Mouse (Mus musculus) heart, postnatal 14 days (tissue): ENCODE results near the gene Slc23a4. TPM values are rescaled to one million over a fixed set of nuclear protein-coding genes. Genes with fewer than 3 reads are reported as not detected.
A peak's percentile ranks its signal among the peaks of the same experiment; 100 is the strongest.

ENCODE experiments used
- DNase-seq, 2 experiments: peaks; one replicate each; pipeline ENCODE4 v3.0.0; 2021 to 2022
- intact Hi-C: fragments of 180-260 bp; cut with DNase I; formaldehyde crosslinking; loops from one replicate; pipeline ENCODE4 v1.15.1; 2025
- total RNA-seq, 2 experiments: library from RNA; stranded (reverse); gene quantifications; 2 replicates each; pipeline ENCODE4 v1.2.3; 2021

The Slc23a4 gene
- total RNA-seq, 2 experiments from 2014 or later: 0.61 to 0.69 TPM

DNA sequence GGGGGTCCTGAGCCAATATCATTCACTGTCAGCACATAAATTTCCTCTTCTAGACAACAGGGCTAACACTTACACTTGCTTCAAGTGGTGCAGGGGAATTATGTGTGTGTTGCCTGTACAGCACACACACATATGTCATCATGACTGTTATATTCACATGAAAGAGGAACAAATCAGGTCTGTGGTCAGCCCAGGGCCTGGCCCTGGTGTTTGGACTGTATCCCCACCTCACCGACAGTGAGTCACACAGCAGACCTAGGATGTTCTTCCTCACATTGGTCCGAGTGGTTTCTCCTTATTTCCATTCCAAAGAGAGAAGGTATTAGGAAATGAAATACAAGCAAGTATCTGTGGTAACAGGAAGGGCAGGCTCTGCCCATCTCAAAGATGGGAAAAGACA is 23.7 kb downstream of the Slc23a4 start:
- intact Hi-C loops: no loop called here
- no peak for DNase-seq

DNA sequence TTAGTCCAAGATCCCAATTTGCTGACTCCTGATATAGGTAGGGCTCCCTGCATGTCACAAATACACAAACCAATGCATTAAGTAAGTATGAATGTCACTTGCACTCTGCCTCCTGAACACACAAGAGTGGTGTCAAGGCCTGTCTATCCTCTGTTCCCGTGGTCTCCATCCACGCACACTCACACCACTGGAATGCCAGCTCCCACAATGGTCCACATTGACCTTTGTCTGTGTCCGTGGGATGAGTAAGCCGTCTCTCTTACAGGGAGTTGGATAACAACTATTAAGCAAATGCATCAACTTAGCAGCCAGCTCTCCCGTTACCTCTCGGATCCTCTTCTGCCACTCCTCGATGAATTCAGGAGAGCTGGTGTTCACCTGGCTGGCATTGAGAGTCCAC is 29.1 kb downstream of the Slc23a4 start:
- intact Hi-C loops: no loop called here
- DNase-seq: no peak

DNA sequence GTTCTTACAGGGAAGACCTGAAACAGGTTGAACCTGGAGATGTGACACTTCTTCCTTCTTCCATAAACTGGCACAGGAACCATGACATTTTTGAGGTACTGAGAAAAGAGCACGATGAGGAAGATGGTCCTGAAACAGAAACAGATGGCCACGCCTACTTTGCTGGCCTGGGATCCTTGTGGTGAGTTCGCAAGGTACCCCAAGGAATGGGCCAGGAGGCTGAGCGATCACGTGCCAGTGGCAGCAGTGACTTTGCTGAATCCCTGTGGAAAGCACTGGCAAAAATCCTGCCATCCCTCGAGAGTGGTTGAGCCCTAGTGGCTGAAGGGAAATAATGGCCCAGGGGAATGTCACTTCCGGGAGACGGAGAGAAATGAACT is 32.4 kb downstream of the Slc23a4 start:
- no peak for DNase-seq
- intact Hi-C loops: no loop called here

DNA sequence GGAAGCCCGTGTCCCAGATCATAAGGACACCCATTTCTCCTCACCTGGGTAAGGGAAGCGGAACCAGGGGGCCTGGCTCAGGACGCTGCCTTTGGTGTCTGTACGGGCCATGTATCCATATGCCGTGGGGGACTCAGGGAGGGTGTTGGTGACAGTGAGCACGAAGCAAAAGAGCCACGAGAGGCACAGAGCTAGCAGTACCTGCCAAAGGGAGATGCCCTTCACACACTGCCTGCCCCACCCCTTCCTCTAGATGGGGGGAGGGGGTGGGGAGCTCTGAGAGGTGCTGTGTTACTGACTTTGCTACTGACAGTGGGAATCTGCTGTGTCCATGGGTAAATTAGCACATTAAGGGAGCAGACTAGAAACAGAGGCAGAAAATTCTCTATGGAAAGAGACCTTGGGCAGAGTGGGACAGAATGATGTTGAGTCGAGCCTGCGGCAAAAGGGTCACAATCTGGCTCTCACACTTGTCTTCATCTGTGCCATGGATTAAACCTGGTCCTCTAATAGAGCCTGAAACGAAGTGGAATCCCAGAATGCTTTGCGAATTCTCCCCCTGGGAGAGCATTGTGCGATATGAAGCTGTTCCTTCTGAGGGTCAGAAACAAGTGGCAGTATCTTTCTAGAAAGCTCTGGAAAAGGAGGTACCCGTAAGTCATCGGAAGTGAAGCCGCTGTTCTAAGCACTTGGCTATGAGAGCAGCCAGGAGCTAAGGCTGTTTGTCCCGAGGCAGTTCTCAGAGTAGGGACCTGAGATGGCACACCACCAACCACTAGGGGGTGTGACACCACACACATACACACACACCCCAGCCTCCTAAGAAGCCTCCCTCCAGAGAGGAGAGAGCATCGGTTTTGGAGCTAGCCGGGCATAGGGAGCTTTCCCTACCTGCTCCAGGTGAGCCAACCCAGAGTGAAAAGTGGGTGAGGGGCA is 33.0 kb downstream of the Slc23a4 start:
- intact Hi-C loops: no loop called here
- DNase-seq: peak in 1 of 2 experiments; percentile 12

DNA sequence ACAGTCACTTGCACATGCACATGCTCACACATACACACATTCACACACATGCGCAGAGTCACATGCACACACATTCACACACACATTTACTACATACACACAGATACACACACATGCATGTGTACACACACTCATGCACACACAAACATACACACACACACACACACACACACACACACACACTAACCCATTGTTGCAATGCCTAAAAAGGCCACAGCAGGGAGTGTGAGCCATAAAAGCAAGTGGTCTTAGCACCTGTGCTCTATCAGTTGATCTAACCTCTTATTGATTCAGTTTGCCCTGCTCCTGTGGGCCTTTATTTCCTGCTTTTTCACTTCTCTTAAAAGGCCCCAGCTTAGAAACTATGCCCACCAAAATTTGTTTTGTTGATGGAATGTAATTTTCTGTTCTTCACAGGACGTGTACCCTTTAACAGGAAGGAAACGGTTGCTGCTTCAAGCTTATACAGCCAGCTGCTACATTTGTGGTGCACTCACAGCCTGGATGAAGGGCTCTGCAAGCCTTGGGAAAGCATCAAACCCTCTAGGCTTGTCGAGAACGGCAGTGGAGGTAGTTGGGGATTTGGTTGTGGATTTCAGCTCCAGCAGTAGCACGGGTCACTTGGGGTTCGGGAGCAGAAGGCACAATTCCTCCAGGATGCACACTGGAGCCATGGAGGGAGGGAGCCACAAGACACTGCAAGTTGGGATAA is 36.1 kb downstream of the Slc23a4 start:
- no peak for DNase-seq
- intact Hi-C loops: no loop called here

DNA sequence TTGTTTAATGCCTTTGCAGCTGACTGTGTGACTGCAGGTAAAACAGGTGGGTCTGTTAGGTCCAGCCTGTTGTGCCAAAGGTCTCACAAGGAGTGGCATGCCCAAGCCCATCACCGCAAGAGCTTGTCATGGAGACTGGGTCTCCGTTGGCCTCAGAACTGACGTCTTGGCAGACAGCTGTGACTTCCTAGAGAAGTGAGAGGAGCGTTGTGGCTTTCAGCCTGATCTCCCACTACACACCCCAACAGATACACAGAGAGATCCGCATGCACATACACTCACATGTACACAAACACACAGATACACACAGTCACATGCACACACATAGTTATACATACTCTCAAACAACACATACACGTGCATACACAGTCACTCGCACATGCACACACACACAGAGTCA is 36.7 kb downstream of the Slc23a4 start:
- no peak for DNase-seq
- intact Hi-C loops: no loop called here

DNA sequence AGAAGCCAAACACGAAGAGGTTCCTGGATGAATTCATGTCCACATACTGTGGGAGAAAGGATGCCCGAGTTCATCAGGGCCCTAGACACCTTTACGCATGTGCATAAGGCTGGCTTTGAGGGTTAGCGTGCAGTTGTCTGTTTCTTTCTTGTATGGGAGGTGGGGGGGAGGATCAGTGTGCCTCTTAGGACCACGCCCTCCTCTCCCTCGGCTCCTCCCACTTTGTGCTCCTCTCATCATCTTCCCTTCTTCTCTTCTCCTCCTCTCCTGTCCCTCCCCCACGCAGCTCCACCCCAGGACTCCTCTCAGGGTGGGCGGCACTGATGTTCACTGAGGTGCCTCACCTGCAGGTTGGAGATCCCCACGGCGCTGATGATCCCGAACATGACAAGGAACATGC is 39.7 kb downstream of the Slc23a4 start:
- intact Hi-C loops: no loop called here
- no peak for DNase-seq

DNA sequence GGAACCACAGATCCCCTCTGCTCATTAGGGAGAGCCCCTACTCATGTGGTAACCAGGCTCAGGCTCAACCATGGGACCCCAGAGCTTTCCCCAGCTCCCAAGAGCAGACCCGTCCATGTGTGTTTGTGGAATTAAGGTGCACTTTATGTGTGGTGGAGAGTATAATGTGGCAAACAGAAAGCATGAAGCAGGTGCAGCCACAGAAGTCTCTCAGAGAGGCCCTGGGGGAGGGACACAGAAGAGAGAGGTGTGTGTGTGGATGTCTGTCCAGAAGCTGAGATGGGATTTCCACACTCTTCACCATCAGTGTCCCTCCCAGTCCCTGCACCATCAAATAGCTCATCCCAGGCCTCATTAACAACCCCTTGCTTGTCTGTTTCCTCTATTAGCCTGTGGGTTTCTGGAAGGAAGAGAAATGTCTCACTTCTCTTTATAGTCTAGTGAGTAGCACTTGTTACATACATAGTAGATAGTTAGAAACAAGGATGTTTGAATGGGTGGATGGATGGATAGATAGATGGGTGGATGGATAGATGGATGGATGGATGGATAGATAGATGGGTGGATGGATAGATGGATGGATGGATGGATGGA is 41.6 kb downstream of the Slc23a4 start:
- no peak for DNase-seq
- intact Hi-C loops: no loop called here

DNA sequence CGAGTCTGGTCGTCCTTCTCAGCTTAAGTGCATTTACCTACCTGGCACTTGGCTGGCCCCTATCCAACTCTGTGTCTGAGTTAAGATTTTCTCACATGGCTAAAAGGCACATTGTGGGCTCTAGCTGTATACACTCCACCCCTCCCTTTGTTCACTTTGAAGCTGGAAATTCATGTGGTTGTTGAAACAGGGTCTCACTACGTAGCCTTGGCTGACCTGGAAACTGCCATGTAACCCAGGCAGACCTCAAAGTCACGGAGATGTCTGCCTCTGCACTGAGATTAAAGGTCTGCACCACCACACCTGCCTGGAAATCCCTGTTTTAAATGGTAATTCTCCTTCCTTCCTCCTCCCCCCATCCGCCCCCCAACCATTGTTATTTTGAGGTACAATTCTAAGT is 44.7 kb downstream of the Slc23a4 start:
- intact Hi-C loops: no loop called here
- DNase-seq: no peak

DNA sequence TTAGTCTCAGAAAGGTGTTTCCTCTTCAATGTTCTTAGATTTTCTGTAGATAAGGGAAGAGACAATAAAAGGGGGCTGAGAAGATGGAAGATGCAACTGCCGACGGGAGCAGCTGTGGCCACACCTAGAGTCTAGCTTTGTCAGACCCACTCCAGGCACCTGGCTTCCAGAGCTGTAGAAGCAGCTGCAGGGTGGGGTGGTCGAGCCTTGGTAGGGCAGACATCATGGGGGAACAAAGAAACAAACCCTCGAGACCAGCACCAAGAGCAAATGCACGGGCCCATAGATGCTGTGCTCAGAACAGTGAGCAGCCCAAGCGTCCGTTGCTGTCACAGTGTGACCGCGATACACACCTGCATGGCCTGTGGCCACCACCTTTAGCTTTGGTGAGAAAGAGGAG is 45.8 kb downstream of the Slc23a4 start:
- intact Hi-C loops: no loop called here

DNA sequence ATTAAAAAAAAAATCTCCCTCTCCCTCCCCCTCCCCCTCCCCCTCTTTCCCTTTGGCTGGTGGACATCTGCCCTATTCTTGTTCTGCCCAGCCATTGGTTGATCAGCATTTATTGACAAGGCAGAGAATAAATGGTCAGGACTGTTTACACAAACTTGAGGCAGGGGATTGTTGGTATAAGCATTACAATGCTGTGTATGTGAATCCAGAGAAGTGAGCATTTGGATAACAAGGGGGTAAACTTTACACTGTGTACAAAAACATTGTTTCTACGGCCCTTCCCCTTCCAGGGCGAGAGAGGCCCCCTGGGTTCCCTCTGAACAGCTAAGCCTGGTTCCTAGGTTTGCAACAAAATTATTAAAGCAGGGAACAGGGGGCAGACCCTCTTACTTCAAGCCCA is 46.7 kb downstream of the Slc23a4 start:
- no peak for DNase-seq
- intact Hi-C loops: no loop called here

More for the DNA sequence above, 45.8 kb downstream of the Slc23a4 start:
- DNase-seq: no peak

DNA sequence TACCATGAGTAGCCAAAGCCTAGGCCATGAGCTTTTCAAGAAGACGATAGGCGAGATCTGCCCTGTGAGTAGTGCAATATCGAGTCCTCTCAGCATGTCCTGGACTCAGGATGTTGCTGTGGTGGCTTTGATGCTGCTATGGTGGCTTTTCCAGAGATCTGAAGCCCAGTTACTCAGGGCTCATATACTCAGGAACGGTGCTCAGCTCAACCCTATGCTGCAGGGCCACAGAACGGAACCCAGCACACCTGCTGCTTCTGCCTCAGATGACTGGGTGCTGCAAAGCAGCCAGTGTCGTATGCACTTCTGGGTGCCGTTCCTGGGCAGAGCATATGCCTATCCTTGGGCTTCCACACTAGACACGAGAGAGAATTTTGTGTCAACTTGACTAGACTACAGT is 48.8 kb downstream of the Slc23a4 start:
- no peak for DNase-seq
- intact Hi-C loops: no loop called here

DNA sequence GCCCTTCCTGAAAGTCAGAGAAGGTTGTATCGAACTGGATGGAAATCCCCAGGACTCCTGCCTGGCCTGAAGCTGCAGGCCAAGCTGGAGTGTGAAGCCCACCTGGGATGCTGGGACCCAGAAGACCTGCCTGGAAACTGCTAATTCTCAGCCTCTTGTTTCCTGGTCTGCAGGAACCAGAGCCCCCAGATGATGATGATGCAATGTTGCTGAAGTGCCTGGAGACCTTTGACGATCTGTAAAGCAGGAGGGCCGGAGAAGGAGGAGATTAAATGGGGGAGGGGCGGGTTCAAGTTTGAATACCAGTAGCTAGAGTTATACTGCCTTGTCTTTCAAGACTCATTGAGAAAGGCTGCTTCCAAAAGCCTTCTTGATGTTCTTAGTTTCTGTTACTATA is 49.3 kb downstream of the Slc23a4 start:
- no peak for DNase-seq
- intact Hi-C loops: no loop called here

DNA sequence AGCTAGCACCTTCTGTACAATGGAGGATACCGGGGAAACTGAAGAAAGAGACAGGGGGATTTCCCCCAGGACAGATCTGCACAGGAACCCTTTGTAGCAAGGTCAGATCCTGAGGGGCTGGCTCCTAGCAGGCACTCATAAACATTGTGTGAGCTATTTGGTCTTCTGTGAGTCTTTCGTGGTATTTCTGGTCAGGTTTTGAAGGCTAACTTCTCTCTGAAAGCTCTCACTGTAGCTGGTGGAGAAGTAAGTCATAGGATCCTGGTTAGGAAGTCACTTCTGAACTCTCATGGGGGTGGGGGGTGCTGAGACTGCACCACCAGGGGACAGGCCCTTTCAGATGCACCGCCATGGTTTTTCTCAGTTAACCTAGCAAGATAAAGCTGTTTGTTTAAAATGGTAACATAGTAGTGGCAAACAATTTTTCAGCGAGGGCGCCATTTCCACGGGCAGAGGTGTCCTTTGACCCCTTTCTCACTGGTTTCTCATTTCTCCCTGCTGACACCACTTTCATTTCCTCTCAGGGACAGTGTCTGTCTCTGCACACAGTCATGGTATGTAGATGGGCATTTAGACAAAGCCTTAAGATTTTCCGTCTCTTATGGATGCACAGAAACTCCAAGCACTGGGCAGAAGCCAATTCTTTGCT is 49.8 kb downstream of the Slc23a4 start:
- DNase-seq: no peak
- intact Hi-C loops: no loop called here

DNA sequence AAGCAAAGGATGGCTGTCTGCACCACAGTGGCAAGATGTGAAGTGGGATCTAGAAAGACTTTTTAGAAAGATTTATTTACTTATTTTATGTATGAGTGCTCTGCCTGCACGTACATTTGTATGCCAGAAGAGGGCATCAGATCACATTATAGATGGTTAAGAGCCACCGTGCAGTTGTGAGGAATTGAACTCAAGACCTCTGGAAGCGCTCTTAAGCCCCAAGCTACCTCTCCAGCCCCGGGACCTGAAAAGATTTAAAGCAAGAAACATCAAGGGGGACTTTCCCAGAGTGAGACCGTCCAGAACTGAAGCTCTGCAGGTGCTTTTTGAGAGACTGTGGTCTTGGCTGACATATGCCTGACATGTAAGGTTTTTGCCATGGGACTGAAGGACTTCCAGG is 51.5 kb downstream of the Slc23a4 start:
- intact Hi-C loops: loop anchor here (2.0 kb wide), 1 partner anchor 58 kb away; no protein-coding TSS in a partner anchor
- no peak for DNase-seq

DNA sequence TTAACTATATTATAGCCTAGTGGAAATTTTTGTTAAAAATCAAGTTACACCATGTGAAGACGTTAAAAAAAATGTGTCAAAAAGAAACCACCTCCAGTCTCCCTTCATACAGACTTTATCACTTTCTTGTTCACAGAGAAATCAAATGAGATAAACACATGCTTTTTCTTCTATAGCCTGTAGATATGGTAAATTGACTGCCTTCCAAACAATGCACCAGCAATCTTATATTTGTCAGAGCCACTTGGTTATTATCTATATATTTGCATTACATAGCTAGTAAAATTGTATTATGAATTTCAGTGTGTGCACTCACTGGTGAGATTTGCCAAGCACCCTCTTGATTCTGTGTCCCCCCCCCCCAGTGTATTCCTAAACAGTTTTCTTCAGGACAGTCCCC is 55.6 kb downstream of the Slc23a4 start:
- intact Hi-C loops: no loop called here
- no peak for DNase-seq

DNA sequence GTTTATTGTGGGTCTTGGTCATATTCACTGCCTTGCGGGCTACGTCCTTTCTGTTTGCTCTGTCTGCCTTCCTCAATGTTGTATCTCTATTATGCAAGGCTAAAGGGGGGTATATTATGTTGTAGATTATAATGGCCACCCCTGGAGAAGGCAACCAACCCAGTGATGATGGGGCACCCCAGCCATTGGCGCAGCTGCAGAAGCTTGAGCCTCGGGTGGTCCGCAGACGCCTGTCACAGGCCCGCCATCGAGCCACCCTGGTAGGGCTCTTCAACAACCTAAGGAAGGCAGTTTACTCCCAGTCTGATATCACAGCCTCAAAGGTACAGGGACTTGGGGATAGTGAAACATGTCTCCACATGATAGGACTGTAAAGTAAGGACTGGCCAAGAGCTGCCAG is 60.6 kb downstream of the Slc23a4 start:
- intact Hi-C loops: loop anchor here (5.0 to 10.0 kb wide), 2 partner anchors 415 to 633 kb away; no protein-coding TSS in a partner anchor
- no peak for DNase-seq

DNA sequence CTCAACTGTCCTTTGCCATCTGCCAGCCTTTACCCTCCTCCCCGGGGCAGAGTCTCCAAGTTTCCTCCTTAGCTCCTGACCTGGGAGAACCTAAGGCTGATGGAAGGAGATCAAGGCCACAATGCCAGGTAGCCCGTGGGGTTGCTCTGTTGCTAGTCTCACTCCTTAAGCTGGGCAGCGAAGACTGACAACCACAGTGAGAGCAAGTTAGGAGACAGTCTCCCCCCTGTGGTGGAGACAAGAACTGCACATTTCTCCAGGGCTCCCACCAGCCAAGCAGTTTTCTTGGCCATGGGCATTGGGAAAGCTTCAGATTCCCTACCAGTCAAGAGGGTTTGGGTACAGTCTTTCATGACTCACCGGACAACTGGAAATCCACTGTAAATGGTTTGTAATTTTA is 61.0 kb downstream of the Slc23a4 start:
- intact Hi-C loops: loop anchor here (5.0 to 10.0 kb wide), 2 partner anchors 415 to 632 kb away; no protein-coding TSS in a partner anchor
- DNase-seq: peak; percentile 70 to 80

DNA sequence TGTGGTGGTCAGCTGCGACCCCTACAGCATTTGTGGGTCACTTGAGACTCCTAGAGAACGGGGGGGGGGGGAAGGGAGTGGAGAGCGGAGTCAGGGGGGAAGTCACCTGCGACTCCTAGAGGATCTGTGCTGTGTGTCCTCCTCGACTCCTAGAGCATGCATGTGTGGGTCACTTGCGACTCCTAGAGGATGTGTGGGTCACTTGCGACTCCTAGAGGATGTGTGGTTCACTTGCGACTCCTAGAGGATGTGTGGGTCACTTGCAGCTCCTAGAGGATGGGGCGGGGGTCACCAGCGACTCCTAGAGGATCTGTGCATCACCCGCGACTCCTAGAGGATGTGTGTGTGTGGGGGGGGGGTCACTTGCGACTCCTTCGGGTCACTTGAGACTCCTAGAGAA is 66.3 kb downstream of the Slc23a4 start:
- DNase-seq: peak; percentile 48 to 65
- intact Hi-C loops: loop anchor here (2.0 to 10.0 kb wide), 3 partner anchors 41 to 627 kb away; no protein-coding TSS in a partner anchor

DNA sequence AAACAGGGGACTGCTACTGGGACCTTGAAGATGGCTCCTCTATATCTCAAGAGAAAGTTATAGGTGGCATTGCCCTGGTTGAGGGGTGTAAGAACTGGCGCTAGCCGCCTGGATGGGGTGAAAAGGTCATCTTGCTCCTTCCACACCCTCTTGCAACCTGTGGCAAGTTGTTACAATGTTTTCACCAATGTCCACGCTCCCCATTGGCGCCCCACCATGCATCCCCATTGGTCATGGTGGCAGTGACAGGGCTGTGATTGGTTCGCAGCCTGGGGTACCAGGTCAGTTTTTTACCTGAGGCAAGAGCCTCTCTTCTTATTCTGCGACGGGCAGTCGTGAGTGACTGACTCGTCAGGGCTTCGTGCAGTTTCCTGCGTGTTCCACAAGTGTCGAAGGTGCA is 67.6 kb downstream of the Slc23a4 start:
- DNase-seq: no peak
- intact Hi-C loops: loop anchor here (5.0 to 10.0 kb wide), 2 partner anchors 143 to 626 kb away; no protein-coding TSS in a partner anchor

DNA sequence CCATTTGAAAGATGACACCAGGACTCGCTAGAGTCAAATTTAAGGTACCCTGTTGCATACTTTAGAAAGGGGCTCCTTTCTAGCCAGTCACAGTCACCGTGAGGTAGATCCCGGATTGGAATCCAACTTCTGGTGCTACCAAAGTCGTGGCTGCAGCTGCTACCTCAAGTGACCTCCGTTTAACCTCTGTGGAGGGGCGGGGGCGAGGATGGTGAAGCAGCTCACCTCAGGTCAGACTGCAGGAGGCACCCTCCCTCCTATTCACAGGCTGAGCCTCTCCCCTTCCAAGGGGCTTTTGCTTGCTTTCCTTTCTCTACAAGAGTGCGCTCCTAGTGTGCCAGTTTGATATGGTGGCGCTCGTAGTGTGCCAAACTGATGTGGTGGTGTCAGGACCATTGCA is 68.2 kb downstream of the Slc23a4 start, which contains the start of gene Stra8:
Stra8 (plus strand) TSS at position 208 of the 400 bp plus-strand sequence.
- DNase-seq: no peak
- intact Hi-C loops: loop anchor here (5.0 to 10.0 kb wide), 3 partner anchors 143 to 625 kb away; no protein-coding TSS in a partner anchor
